Mouse (Mus musculus) NIH3T3 (cell line): ENCODE data around the gene Chd9.

Experiments
- DNase-seq: peaks from one replicate; pipeline ENCODE4 v3.0.0-alpha.2; 2012; ENCODE audit warnings: low read depth

Gene Chd9

DNA sequence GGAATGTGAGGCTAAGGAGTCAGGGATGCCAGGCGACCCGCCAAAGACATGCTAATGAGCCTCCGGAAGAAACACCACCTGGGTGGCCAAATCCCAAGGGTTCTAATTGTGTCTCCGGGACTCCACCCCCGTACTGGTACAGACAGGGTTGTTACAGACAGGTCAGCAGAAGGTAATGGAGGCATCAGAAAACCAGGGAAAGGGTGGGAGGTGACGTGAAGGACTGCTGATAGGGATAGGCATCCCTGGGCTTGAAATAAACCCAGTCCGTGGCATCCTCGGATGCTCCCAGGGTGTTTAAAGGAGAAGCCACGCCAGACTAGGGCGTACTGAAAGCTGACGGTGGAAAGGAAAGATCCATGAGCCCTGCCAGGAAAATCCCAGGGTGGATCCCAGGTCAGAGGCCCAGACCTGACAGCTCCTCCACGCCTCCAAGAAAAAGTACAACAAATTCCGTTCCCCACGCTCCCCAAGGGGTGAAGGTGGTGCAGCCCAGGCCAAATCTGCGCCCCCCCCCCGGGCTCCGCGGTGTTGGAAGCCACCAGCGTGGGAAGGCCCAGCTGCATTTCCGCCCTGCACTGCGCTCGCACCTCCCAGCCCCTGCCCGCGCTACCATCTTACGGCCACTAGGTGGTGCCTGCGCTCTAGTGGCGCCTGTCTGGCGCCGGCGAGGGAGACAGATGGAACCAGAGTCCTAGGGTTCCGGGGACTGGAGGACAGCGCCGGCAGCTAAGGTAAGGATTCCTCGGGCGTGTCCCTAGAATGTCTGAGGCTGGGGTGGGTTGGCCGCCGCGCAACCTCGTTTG lies at the start of gene Chd9:
Gene Chd9, plus strand, starts transcription at position 172 of the 806 bp plus-strand sequence.
- DNase-seq = peak; percentile 96

DNA sequence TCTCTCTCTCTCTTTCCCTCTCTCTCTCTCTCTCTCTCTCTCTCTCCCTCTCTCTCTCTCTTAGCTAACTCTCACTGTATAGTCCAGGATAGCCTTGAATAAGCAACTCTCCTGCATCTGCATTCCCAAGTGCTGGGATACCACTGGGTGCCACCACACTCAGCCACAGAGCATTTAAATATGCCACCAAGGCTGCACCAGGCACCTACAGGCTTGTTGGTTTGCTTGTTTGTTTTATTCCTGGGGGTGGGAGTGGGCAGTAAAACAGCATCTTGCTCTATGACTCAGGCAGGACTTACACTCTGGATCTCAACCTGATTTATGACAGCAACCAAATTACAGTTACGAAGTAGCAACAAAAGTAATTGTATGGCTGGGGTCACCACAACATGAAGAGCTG lies 36.5 kb upstream of the Chd9 start:
- no peak for DNase-seq

DNA sequence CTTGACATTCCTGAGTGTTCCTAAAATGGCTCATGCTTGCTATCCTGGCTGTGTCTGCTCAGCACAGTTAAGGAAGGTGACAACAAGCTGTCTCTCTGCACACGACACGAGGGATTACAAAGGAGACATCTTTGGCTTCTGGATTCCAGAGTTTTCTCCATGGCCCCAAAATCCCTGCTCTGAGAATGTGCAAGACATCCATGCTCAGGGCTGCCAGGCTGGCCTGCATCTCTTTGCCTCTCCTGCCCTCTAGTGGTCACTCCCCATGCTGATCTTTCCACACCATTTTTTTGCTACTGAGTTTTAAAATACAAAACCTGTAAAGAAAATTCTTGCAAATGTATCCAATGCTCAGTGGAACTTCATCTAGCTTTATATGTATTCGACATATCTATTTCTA lies 34.4 kb upstream of the Chd9 start:
- peak; percentile 89 for DNase-seq

DNA sequence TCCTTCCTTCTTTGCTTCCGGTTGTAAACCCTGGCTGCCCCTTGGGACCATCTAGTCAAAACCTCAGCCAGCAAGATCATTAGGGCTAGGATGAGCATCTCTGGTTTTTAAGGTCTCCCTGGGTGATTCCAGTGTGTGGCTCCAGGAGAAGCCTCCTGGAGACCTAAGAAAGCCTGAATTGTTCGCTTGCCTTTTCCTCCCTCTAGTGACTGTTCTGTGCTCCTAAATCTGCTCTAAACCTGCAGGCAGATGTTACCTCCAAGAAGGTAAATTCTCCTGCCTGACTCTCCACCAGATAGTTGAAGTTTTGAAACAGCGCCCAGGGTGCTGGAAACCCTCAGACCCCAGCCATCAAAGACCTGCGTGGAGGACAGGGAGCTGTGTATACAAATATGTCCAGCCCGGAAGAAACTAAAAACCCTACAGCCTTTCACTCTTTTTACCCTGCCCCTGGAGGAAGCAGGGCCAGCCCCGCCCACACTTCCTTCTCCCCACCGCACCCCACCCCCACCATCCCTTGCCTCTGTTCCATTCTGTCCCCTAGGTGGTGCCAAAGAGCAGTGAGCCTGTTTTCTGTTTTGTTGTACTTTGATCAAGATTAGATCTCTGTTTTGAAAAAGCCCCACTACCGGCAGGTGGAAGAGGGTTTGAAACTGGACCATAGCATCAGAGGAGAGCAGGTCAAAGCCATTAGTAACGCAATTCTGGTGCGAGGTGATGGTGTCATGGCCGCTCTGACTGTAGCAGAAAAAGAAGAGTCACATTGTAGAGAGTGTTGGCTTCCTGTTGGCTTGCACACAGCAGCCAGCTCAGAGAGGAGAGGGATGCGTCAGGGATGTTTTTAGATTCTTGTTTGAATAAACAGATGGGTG lies 32.9 kb upstream of the Chd9 start:
- DNase-seq = peak; percentile 86

DNA sequence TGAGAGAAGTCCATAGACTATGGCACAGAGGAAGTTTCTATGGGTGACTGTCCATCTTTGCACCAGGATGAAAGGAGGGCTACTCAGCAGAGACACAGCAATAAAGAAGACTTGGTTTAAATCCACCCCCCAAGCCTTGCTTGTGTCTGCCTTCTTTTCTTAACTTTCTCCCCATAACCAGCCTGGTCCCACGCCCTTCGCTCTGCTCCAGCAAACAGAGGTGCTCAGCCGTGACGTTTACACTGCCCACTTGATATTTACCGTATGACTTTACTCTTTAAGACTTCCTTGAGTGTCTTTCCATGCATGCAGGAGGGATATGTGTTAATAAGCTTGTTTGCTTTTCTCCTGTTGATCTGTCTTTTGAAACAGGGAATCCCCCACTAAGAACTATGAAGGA lies 28.7 kb upstream of the Chd9 start:
- DNase-seq = no peak

DNA sequence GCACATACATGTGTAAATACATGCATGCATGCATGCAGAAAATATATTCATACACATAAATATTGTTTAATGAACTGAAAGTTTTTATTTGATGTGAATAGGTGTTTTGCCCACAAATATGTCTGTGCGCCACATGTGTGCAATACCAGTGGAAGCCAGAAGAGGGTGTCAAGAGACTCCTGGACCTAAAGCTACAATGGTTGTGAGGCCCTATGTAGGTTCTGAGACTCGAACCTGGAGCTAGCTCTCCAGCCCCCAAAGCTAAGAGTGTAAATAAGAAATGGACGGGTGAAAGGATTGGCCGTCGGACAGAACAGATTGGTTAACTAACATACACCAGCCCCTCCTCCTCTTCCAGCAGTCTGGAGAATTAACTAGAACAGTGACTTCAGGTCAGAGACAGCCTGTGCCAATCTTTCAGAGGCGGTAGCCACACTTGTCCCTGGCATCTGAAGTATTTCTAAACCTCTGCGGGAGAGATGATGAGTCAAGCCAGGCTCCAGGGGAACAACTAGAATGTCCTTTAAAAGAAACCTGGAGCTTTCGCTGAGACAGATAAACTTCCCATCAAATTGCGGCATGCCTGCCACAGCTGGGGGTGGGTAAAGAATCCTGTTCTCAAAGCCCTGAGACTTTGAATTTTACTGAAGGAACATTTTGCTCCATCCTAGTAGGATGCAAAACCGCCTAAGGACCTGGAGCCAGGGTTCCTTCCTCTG lies 14.4 kb upstream of the Chd9 start:
- peak; percentile 78 for DNase-seq

DNA sequence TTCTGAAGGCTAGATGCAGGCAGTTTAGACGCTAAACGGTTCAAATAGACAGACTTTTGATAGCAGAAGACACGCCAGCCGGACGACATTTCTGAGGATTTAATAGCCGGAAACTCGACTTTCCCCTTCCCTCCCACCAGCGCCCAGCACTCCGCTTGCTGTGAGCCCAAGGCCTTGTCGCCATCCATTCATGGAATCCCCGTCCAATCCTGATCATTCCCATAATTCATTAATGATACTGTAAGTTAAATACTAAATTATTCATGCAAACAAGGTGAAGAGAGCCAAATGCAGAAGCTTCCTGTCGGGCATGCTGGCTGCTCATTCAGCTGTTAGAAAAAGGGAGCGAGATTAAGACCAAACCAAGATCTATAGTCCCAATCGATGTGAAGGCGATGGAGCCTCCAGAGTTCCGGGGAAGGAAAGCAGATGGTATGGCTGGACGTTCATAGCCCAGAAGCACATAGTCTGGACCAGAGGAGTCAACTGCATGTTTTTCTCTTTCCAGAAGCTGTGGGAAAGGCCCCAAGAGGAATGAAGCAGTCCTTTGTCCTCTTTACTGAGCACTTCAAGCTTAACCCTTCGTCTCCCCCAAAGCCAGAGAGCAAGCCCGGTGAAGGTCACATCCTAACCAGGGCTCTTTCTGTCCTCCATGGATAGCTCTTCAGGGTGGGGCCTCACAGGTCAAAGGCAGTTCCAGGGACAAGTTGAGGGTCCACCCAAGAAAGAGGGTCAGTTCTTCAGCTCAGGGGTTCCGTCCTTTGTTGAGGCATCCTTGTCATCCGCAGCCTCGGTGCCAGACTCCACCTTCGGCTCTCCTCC lies 11.9 kb upstream of the Chd9 start:
- DNase-seq = no peak

DNA sequence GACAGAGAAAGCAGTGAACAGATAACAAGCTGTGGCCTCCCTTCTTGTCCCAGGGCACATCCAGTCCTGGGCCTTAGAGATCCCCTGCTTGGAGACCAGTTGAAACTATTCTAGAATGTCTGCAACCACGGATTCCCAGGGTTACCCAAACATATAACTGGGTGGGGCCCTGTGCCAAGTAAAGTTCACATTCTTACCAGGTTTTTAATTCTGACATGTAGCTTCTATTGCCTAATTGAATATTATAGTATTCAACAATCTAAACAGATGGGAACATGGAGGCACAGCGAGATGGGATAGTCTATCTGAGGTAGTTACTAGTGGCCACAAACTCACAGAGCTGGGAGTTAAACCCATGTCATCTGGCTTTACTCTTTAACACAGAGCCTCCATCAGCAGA lies 10.9 kb upstream of the Chd9 start, which contains the start of gene Gm19935:
Gene Gm19935, minus strand, starts transcription at position 101 of the 400 bp plus-strand sequence.
- DNase-seq = no peak

DNA sequence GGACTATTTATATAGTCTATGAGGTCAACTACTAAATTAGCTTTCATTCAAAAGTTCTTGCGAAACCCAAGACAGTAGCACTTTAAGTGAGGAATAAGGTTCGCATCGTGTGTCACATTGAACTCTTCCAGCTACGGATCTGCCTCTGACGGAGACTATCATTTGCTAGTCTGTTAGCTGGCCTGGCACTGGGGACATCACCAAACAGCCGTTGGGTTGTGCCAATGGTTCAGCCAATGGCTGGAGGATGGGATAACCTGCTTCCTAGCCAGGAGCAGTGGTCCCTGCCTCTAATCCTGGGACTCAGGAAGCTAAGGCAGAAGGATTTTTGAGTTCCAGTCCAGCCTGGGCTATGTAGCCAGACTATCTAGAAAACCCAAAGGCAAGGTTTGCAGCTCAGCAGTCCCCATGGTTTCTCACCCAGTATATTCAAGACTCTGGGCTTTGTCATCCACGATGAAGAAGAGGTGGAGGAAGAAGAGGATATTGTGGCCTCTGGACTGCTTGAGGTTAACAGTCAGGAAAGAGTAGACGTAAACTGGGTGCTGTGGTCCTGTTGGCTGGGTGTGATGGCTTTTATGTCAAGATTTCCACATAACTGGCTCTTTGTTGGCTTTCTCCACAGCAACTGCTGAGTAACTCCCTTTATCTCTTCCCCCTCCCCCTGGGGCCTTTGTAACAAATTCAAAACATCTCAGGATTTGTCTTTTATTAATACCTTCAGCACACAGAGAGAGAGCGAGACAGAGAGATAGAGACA lies 8.4 kb upstream of the Chd9 start:
- peak; percentile 18 for DNase-seq

DNA sequence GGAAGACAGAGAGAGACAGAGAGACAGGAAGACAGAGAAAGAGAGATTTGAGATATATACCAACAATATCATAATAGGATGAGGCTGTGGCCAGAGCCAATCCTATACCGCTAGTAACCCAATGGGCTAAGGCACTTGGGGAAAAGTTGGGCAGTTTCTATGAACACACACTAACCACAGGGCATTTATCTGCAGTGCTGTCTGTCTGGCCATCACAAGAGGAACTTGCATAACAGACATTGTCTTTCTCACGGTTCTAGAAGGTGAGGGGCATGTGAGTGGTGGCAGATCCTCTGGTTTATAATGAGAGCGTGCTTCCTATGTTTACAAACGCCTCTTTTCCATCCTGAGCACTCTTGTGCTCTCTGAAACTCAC lies 7.8 kb upstream of the Chd9 start:
- no peak for DNase-seq

DNA sequence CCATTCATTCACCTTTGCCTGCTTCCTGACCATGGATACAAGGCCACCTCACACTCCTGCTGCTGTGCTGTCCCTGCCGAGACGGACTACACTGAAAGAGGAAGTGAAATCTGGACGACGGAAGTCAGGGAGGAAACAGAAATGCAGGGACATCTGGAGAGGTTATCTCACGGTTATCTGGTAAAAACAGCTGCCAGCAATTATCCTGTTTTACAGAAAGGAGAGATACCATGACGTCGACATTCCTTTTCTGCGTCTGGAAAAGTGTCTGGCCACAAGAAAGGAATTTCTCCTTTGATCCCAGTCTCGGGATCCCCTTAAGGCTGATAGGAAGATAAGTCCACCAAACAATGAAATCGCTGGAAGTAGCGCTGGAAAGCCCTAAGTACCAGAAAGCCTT lies 5.7 kb upstream of the Chd9 start:
- no peak for DNase-seq

DNA sequence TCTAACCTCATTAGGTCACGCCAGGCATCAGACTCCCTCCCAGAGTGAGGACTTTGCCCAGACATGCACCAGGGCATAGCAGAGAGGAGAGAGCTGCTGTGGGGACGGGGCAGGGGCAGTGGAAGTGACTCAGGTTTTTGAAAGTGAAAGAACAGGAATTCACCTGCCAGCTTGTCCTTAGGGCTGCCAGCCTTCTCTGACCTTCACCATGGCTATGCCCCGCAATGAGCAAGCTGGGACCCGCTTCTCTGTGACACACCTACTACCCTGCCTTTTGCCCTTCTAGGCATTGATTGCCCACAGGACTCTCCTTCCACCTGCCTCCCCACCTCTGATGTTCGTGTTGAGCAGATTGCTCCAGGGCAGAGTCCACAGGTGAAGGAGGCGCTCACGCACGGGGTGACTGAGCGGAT lies 2.7 kb upstream of the Chd9 start:
- no peak for DNase-seq

DNA sequence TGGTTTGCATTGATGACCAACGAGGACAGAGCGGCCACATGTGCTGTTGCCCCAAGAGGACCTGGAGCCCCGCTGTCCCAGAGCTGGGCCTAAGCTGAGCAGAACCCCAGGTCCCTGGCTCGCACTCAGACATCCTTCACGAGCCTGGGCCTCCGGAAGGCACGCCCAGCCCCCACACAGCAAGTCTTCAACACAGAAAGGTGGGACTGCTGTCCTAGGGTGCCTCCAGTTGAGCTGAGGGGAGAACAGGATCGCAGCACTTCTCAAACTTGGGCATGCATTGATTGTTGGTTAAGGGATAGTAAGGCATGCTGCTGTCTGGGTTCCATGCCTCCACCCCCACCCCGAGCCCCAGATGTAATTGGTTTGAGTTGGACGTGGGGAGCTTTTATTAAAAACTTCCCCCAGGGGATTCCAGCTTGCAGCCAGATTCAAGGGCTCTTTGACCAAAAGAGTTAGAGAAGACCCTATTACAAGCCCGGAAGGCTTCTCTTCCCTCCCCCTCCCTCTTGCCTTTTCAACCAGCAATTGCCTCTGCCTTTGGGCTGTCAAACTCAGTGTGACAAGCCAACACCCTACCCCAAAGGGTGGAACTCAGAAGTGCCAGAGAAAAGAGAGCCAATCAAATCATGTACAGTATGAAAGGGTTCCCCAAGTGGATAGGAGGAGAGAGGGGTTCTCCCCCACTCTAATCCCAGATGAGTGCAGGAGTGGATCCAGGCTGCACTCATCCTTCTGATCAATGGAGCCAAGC lies 1.0 kb downstream of the Chd9 start:
- DNase-seq = no peak

DNA sequence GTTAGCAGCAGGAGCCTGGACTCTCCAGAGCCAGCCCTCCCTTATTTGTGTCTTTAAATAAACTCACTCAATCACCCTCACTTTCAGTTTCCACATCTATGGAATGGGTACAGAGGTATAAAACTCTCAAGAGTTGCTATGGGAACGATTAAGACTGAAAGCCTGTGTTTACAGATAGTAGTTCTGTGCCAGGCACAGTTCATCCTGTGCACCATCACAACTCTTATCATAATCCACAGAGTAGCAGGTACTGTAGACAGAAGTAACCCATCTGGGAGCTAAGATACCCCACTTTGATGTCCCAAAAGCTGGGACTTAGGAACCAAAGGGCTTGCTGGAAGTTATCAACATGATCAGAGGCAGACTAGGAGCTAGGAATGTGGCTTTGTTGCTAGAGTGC lies 1.7 kb downstream of the Chd9 start:
- no peak for DNase-seq

DNA sequence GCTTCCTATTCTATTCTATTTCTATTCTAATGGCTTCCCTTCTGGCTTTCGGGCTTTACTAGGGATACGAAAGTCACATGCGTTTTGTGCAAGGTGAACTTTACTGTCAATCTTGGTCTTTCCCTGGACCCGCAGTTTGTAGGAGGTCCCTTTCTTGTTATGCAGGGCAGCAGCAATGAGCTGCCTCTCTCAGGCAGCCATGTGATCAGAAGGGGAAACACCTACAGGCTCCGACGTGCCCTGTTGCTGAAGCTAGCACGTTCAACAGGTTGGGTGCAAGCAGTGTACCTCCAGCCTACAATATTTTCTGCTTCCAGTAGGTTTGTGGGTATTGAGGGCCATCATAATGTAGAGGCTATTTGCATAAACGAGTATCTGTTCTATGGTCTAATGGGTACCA lies 2.8 kb downstream of the Chd9 start:
- no peak for DNase-seq

DNA sequence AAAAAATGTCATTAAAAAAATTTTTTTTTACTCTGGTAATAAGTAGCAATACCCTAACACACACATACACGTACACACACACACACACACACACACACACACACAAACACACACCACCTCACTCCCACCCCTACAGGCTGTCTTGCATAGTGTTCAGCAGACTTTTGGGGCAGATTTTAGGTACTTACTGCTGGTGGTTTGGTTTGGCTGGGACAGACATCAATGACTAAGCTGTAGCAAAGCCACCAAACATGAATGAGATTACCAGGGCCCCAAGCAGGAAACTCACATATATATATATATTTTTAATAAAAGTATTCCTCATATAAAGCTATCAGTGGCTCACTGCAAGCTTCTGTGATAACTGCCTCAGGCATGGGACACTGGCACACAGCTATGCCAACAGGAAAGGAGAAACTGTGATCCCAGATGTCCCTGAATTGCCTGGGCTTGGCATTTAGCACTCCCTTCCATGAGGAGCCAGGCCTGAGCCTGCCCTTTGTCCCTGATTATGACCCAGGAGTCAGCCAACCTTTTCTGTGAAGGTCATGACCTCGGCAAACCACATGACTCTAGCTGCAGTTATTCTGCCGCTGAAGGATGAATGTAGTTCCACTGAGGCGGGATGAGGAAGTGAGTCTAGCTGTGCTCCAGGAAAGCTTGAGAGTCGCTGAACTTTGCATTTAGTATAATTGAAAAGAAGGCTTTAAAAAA lies 4.6 kb downstream of the Chd9 start:
- DNase-seq = no peak

DNA sequence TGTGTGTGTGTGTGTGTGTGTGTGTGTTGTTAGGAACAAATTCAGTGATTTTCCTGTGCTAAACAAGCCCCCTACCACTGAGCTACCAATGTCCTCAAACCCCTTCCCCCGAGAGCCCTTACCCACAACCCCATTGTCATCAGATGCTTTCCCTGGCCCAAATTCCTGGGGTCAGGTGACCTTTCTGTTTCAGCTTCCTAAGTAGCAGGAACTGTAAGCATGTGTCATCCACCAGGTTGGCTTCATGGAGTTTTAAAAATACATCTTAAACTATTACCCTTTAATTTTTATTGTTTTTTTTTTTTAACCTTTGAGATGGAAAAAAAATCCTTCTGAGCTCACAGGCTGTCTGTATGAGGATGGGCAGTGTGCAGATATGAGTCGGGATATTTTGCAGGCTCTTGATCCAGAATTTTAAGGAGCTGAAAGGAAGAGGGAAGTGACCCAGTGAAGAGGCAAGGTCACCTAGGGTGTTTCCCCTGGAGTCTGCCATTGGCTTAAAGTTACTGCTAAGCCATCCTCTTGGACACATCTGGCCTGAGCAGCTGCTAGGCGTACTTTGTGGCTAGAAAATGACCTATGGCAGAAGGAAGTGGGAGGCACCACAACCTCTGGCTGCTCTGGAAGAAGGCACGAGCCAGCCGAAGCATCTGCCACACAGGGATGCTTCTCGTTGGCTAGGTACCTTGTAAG lies 5.6 kb downstream of the Chd9 start:
- no peak for DNase-seq

DNA sequence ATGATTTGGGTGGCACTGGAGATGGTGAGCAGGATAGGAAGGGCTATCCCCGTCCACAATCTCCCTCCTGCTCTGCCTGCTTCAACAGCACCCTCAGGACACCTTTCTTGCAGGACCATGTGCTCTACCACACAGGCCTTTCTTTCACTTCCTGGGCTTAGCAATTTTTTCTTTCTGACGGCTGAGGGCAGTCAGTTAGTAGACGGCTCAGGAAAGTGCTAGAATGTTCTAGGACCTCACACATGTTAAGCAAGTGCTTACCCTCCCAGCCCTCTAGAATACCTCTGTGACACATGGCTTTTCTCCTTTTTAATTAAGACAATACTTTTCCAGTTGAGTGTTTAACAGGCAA lies 6.1 kb downstream of the Chd9 start:
- no peak for DNase-seq

DNA sequence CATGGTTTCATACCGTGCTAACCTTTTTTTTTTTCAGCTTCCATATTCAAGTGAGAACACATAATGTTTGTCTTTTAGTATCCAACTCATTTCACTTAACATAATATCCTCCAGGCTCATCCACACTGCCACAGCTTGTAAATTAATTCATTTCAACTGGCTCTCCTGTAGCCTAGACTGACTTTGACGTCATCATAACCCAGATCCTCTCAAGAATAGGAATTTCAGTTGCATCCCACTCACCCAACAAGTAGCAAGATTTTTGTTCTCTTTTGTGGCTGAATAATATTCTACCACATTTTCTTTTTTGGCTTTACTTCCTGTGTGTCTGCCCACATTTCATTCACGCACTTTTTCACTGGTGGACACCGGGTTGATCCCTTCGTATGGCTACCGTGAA lies 9.3 kb downstream of the Chd9 start:
- no peak for DNase-seq
